Mouse (Mus musculus): Measurements from ENCODE around the gene Boc. TPM values are rescaled to one million over a fixed set of nuclear protein-coding genes. Genes with fewer than 3 reads are reported as not detected.

Gene Boc
- polyA plus RNA-seq, 1 experiment = 14.3 TPM

GRCm38 (mm10) chr16:44516498-44516897, 42.2 kb downstream of the Boc start:
- TF ChIP-seq CTCF (IDR thresholded peaks at IDR 0.05; ENCODE audit: extremely low read depth, insufficient read depth, low read length) = no peak
- TF ChIP-seq POLR2A (IDR thresholded peaks at IDR 0.05; ENCODE audit: extremely low read depth, insufficient read depth, low read length) = no peak
- H3K4me1 ChIP-seq (ENCODE audit: control insufficient read depth, insufficient read depth, low read length) = no peaks in the 10 kb centered on the region
- H3K27ac ChIP-seq (ENCODE audit: insufficient read depth, low read length) = no peak overlapping the region
- no peak overlapping the region for H3K4me3 ChIP-seq (ENCODE audit: insufficient read depth, low read length)

GRCm38 (mm10) chr16:44510521-44511213, 48.0 kb downstream of the Boc start:
- TF ChIP-seq CTCF (IDR thresholded peaks at IDR 0.05; ENCODE audit: extremely low read depth, insufficient read depth, low read length) (no peak), POLR2A (IDR thresholded peaks at IDR 0.05; ENCODE audit: extremely low read depth, insufficient read depth, low read length) (no peak)
- Histone ChIP-seq H3K4me3 (ENCODE audit: insufficient read depth, low read length) (no peak overlapping the region), H3K27ac (ENCODE audit: insufficient read depth, low read length) (no peak overlapping the region), H3K4me1 (ENCODE audit: control insufficient read depth, insufficient read depth, low read length) (no peaks in the 10 kb centered on the region)

- H3K4me3 ChIP-seq (ENCODE audit: insufficient read depth, low read length) = no peak overlapping the region
- TF ChIP-seq CTCF (IDR thresholded peaks at IDR 0.05; ENCODE audit: extremely low read depth, insufficient read depth, low read length) = no peak
- no peak for TF ChIP-seq POLR2A (IDR thresholded peaks at IDR 0.05; ENCODE audit: extremely low read depth, insufficient read depth, low read length)
- no peak overlapping the region for H3K27ac ChIP-seq (ENCODE audit: insufficient read depth, low read length)
- no peaks in the 10 kb centered on the region; the same call in 1 of the 2 replicates for H3K4me1 ChIP-seq (ENCODE audit: control insufficient read depth, insufficient read depth, low read length)
These were observed 49.0 kb downstream of the Boc start for GRCm38 (mm10) chr16:44509458-44510344.

DNA sequence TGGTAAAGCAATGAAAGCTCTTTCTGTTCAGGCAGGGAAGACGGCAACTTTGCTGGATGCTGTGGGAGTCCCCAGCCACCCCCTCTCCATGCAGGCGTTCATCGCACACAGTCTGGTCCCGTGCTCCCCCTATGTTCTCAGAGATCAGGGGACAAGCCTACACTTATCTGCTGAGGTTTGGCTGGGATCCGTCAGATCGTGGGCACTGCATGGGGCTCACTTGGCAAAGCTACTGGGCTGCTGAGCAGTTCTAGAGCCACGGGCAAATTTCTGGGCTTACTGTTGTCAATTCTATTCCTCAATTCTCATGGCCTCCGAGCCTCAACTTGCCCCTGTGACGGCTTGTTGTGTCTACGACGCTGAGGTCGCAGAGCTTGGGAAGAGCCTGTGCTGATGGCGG, 49.9 kb downstream of the Boc start:
- no peak for TF ChIP-seq POLR2A (IDR thresholded peaks at IDR 0.05; ENCODE audit: extremely low read depth, insufficient read depth, low read length)
- no peak for TF ChIP-seq CTCF (IDR thresholded peaks at IDR 0.05; ENCODE audit: extremely low read depth, insufficient read depth, low read length)
- Histone ChIP-seq H3K4me1 (ENCODE audit: control insufficient read depth, insufficient read depth, low read length) (no peaks in the 10 kb centered on the region; the same call in 1 of the 2 replicates), H3K4me3 (ENCODE audit: insufficient read depth, low read length) (no peak overlapping the region), H3K27ac (ENCODE audit: insufficient read depth, low read length) (no peak overlapping the region)

DNA sequence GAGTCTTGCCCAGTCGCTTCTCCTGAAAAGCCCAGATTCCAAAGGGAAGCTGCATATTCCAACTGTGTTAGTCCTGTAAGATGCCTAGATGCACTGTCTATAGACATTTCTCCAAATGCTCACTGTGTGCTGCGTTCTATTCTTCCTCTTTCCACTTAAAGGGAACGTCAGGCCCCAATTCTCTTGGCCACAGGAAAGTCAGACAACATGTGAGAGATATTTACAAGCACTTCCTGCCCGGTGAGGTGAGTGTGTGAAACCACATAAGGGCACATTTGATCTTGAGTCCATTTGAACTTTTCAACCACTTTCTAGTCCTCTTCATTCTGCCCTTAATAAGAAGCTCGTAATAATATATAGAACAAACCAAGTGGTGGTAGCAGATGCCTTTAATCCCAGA, 50.7 kb downstream of the Boc start:
- Histone ChIP-seq H3K27ac (ENCODE audit: insufficient read depth, low read length) (no peak overlapping the region), H3K4me1 (ENCODE audit: control insufficient read depth, insufficient read depth, low read length) (no peaks in the 10 kb centered on the region; the same call in 1 of the 2 replicates), H3K4me3 (ENCODE audit: insufficient read depth, low read length) (no peak overlapping the region)
- no peak for TF ChIP-seq CTCF (IDR thresholded peaks at IDR 0.05; ENCODE audit: extremely low read depth, insufficient read depth, low read length)
- TF ChIP-seq POLR2A (IDR thresholded peaks at IDR 0.05; ENCODE audit: extremely low read depth, insufficient read depth, low read length) = no peak

DNA sequence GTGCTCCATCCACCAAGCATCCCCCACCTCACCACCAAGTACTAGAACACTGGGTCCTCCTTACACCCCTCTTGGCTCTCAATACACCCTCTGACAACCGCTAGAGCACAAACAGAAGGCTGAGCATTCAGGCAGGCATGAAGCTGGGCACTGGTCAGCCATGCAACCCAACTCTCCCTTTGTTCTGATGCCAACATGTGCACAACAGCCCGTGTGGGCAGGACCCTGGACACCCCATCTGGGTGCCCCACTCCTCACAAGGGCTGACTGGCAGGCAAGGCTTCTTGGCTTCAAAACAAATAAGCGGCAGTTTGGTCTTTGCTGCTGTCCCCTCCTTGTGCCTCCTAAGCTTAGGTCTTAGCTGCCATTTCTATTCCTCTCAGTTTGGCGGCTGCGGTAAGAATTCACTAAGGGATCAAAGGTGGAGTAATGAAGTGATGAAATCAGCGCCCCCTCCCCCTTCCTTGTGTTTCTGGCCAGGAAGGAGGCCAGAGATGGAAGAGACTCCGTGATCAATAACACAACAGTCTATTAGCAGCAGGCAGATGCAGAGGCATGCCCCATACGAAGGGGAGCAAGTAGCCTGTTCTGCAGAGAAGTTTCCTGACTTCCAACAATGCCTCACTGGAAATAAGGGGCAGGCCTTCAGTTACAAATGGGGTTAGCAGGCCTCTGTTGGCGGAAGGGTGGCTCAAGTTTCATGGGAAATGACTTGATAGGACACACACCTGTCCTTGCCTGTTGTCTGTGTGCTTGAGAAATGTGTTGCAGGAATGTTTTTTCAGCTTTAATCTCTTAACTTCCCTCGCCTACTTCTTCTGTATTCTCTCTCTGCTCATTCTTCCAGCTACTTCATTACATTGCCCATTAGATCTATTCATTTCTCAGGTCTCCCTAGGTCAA, 51.4 kb downstream of the Boc start:
- H3K4me1 ChIP-seq (ENCODE audit: control insufficient read depth, insufficient read depth, low read length) = no peaks in the 10 kb centered on the region; the same call in 1 of the 2 replicates
- no peak for TF ChIP-seq CTCF (IDR thresholded peaks at IDR 0.05; ENCODE audit: extremely low read depth, insufficient read depth, low read length)
- no peak overlapping the region for H3K27ac ChIP-seq (ENCODE audit: insufficient read depth, low read length)
- H3K4me3 ChIP-seq (ENCODE audit: insufficient read depth, low read length) = no peak overlapping the region

DNA sequence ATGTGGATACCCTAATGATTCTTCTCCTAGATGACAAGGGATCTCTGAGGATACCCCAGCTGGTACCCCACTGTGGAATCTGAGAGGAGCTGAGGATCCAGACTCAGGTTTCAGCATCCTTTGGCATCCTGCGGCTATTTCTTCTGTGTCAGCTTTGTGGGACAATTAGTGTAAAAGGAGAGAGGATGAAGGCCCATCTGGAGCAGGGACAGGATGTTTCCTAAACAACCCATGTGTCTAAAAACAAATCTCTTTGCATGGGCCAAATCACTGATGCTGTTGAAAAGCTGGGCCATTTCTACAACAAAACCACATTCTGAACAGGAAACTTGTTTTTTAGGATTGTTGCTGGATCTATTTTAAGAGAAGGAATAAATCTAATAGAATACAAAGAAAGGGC, 53.5 kb downstream of the Boc start:
- H3K27ac ChIP-seq (ENCODE audit: insufficient read depth, low read length) = no peak overlapping the region
- TF ChIP-seq POLR2A (IDR thresholded peaks at IDR 0.05; ENCODE audit: extremely low read depth, insufficient read depth, low read length) (no peak), CTCF (IDR thresholded peaks at IDR 0.05; ENCODE audit: extremely low read depth, insufficient read depth, low read length) (no peak)
- H3K4me3 ChIP-seq (ENCODE audit: insufficient read depth, low read length) = no peak overlapping the region
- H3K4me1 ChIP-seq (ENCODE audit: control insufficient read depth, insufficient read depth, low read length) = no peaks in the 10 kb centered on the region; the same call in 1 of the 2 replicates

GRCm38 (mm10) chr16:44502895-44503575, 55.7 kb downstream of the Boc start:
- Histone ChIP-seq H3K4me1 (ENCODE audit: control insufficient read depth, insufficient read depth, low read length) (no peaks in the 10 kb centered on the region; the same call in 1 of the 2 replicates), H3K4me3 (ENCODE audit: insufficient read depth, low read length) (no peak overlapping the region), H3K27ac (ENCODE audit: insufficient read depth, low read length) (no peak overlapping the region)
- TF ChIP-seq POLR2A (IDR thresholded peaks at IDR 0.05; ENCODE audit: extremely low read depth, insufficient read depth, low read length) = no peak
- TF ChIP-seq CTCF (IDR thresholded peaks at IDR 0.05; ENCODE audit: extremely low read depth, insufficient read depth, low read length) = no peak
